Mouse (Mus musculus) embryo, embryonic 11 days (tissue): Measurements from ENCODE around the gene Trim9.

Experiments
- DNase-seq: peaks from one replicate; pipeline ENCODE4 v3.0.0-alpha.2; 2015

Trim9 gene

GRCm38 (mm10) chr12:70325826-70326225 is 21.6 kb downstream of the Trim9 start:
- no peak for DNase-seq

- DNase-seq, result no peak
Measured at GRCm38 (mm10) chr12:70322790-70323189, 24.6 kb downstream of the Trim9 start.

- DNase-seq, result peak; percentile 34
Measured at GRCm38 (mm10) chr12:70316147-70316546, 31.3 kb downstream of the Trim9 start.

- DNase-seq, result no peak
Measured at GRCm38 (mm10) chr12:70307881-70308280, 39.5 kb downstream of the Trim9 start.

GRCm38 (mm10) chr12:70307062-70307461 is 40.4 kb downstream of the Trim9 start:
- no peak for DNase-seq

GRCm38 (mm10) chr12:70304014-70304413 is 43.4 kb downstream of the Trim9 start:
- no peak for DNase-seq

GRCm38 (mm10) chr12:70303525-70303924 is 43.9 kb downstream of the Trim9 start:
- DNase-seq, result no peak

- DNase-seq, result no peak
Measured at GRCm38 (mm10) chr12:70302022-70302720, 45.2 kb downstream of the Trim9 start.

GRCm38 (mm10) chr12:70293927-70294684 is 53.3 kb downstream of the Trim9 start:
- DNase-seq, result peak; percentile 22

- no peak for DNase-seq
Measured at GRCm38 (mm10) chr12:70293165-70293926, 54.1 kb downstream of the Trim9 start.

- DNase-seq, result no peak
Measured at GRCm38 (mm10) chr12:70285521-70285920, 61.9 kb downstream of the Trim9 start.

- DNase-seq, result no peak
Measured at GRCm38 (mm10) chr12:70284979-70285378, 62.4 kb downstream of the Trim9 start.

GRCm38 (mm10) chr12:70283116-70283731 is 64.2 kb downstream of the Trim9 start:
- DNase-seq, result no peak

GRCm38 (mm10) chr12:70280930-70281329 is 66.5 kb downstream of the Trim9 start:
- DNase-seq, result no peak

- no peak for DNase-seq
Measured at GRCm38 (mm10) chr12:70280381-70280780, 67.0 kb downstream of the Trim9 start.

- DNase-seq, result no peak
Measured at GRCm38 (mm10) chr12:70277071-70277939, 70.1 kb downstream of the Trim9 start.

- DNase-seq, result no peak
Measured at GRCm38 (mm10) chr12:70269724-70270123, 77.7 kb downstream of the Trim9 start.

- DNase-seq, result no peak
Measured at GRCm38 (mm10) chr12:70267314-70267713, 80.1 kb downstream of the Trim9 start.

GRCm38 (mm10) chr12:70266494-70266931 is 80.9 kb downstream of the Trim9 start:
- peak; percentile 62 for DNase-seq

- DNase-seq, result peak; percentile 68
Measured at GRCm38 (mm10) chr12:70263721-70264120, 83.7 kb downstream of the Trim9 start.

- no peak for DNase-seq
Measured at GRCm38 (mm10) chr12:70262271-70262953, 85.0 kb downstream of the Trim9 start.
